Mouse (Mus musculus) heart, adult 8-10 months (tissue): ENCODE data around the gene Gm10097. TPM values are rescaled to one million over a fixed set of nuclear protein-coding genes. Genes with fewer than 3 reads are reported as not detected.

ENCODE experiments used
- DNase-seq: peaks from one replicate; pipeline ENCODE4 v3.0.0; 2022; ENCODE audit warnings: low spot score
- total RNA-seq, 4 experiments: library from RNA; stranded (reverse); gene quantifications; 2 replicates each; pipeline ENCODE4 v1.2.4; 2022

The Gm10097 gene
- total RNA-seq, 4 experiments from 2014 or later, result 0.19 to 0.60 (median 0.49) TPM

- no peak for DNase-seq
Measured at GRCm38 (mm10) chr10:5083716-5084115, 14.7 kb downstream of the Gm10097 start.

DNA sequence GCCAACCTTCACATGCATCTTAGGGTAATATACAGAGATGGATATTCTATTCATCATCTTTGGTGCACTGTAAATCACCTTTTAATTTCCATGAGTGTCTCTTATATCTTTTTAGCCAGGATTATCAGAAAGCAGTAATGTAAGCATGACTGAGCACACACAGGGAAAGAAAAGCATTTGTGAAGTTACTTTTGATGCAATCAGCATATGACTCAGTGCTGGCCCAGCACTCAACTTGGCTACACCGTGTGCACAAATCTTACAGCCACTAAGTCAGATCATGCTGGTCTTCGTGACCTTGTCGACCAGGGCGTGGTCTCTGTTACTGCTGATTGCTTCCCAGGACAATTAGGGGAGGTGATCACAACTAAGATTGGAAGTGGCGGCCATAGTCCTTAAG is 16.8 kb downstream of the Gm10097 start:
- no peak for DNase-seq

DNA sequence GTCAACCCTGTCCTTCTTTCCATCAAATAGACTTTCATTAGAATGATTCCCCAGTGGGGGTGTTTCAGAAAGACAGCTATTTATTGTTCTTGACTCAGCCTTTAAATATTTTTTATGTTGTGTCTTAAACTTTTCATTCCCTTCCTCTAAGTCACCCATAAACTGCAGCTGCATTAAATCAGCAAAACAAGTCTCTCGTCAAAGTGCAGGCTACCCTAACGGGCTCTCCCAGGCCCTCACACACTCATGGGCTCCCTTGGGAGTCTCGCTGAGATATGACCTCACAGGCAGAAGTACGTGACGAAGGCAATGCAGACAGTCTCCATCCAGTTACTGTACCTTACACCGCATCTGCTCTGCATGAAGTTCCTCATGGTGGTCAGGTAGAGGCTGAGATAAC is 17.3 kb downstream of the Gm10097 start:
- DNase-seq, result no peak

DNA sequence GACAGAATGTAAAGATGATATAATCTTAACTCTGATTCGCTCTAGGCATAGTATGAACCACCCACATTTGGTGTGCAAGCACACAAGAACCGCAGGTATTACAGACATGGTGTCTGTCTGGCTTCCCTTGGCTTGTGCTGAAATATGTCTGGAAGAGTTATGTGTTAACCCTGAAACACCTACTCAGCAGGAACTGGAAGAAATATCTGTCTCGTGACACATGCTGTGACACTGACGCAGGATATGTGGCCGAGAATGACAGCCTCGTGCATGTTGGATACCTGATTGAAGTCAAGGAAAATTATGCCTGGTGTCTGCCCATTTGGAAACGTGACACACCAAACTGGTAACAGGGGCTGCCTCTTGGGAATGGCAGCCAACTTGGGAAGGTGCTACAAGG is 18.3 kb downstream of the Gm10097 start:
- DNase-seq, result no peak

- DNase-seq, result no peak
Measured at GRCm38 (mm10) chr10:5089133-5089532, 20.1 kb downstream of the Gm10097 start.

GRCm38 (mm10) chr10:5096996-5097753 is 28.2 kb downstream of the Gm10097 start:
- DNase-seq, result peak; percentile 40

DNA sequence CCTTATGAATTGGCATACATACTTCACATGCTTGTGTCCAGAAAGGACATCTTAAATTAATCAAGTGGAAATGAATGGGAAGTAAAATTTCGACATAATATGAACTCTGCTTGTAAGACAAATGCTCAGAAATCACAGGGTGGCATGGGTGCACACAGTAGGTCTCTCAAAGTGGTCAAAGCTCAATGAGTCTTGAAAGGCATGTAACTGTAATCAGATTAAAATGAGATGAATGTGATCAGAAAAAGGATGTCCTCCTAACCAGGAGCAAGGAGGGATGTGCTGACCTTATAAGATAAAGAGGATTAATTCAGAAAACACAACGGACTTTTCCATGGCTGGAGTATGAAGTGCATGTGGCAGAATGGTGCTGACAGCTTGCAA is 28.8 kb downstream of the Gm10097 start:
- DNase-seq, result no peak

GRCm38 (mm10) chr10:5110773-5111172 is 41.8 kb downstream of the Gm10097 start:
- peak; percentile 2 for DNase-seq

GRCm38 (mm10) chr10:5116155-5116554 is 47.2 kb downstream of the Gm10097 start:
- DNase-seq, result no peak

DNA sequence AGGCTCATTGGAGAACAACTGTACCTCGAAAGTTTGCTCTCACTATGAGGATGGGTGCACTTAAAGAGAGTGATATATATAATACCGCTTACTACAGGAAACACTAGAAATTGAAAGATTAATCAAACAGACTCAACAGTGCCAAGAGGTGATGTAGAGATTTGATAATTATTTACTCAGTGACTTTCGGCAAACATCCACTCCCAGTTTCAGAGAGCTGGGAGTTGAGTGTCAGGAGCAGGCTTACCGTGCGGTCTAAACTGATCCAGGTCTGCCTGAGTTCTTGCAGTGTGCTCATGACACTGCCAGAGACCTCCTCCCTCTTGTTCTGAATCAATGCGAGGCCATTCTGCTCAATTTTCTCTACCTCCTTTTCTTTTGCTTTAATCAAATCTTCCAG is 47.7 kb downstream of the Gm10097 start:
- no peak for DNase-seq
